Mouse (Mus musculus): ENCODE data around the gene Rab6b. TPM values are rescaled to one million over a fixed set of nuclear protein-coding genes. Genes with fewer than 3 reads are reported as not detected.

Rab6b gene
- polyA plus RNA-seq, 1 experiment = 1.1 TPM

DNA sequence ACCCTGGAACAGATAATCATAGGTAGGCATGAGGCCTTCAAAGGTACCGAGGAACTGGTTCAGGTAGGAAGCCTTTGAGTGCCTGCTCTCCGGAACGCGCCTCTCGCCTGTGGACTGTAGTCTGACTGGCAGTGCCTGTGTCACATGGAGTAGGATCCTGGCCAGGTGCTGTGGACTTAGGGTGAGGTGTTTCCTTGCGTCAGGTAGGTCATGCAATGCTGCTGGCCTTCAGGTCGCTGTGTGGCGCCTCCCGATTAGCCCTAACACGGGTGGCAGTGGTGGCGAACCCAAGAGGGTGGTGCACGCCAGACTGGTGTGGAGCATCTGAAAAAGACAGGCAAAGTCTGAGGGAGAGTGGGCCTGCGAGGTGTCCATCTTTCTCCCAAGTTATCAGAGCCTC lies 3.3 kb downstream of the Rab6b start:
- TF ChIP-seq POLR2A (IDR thresholded peaks at IDR 0.05; ENCODE audit: control insufficient read depth, low read depth, low read length) (no peak), CTCF (IDR thresholded peaks at IDR 0.05; ENCODE audit: control insufficient read depth, insufficient read depth, insufficient replicate concordance, low read depth, low read length) (no peak)
- no peak overlapping the region for H3K4me3 ChIP-seq (ENCODE audit: control insufficient read depth, low read depth, low read length)
- H3K4me1 ChIP-seq (ENCODE audit: control insufficient read depth, insufficient read depth, low read length) = peaks cover 23% of the 10 kb centered on the region
- no peak overlapping the region for H3K27ac ChIP-seq (ENCODE audit: control insufficient read depth, insufficient read depth, low read depth, low read length)
- no peaks in the 10 kb centered on the region for H3K36me3 ChIP-seq (ENCODE audit: control insufficient read depth, insufficient read depth, low read length)
- H3K27me3 ChIP-seq (ENCODE audit: control insufficient read depth, insufficient read depth, low read length) = no peaks in the 10 kb centered on the region

GRCm38 (mm10) chr9:103116941-103117340 lies 5.4 kb downstream of the Rab6b start:
- Histone ChIP-seq H3K27ac (ENCODE audit: control insufficient read depth, insufficient read depth, low read depth, low read length) (no peak overlapping the region), H3K4me1 (ENCODE audit: control insufficient read depth, insufficient read depth, low read length) (peaks cover 14% of the 10 kb centered on the region), H3K36me3 (ENCODE audit: control insufficient read depth, insufficient read depth, low read length) (no peaks in the 10 kb centered on the region), H3K27me3 (ENCODE audit: control insufficient read depth, insufficient read depth, low read length) (no peaks in the 10 kb centered on the region), H3K4me3 (ENCODE audit: control insufficient read depth, low read depth, low read length) (no peak overlapping the region)
- TF ChIP-seq POLR2A (IDR thresholded peaks at IDR 0.05; ENCODE audit: control insufficient read depth, low read depth, low read length) (no peak), CTCF (IDR thresholded peaks at IDR 0.05; ENCODE audit: control insufficient read depth, insufficient read depth, insufficient replicate concordance, low read depth, low read length) (no peak)

DNA sequence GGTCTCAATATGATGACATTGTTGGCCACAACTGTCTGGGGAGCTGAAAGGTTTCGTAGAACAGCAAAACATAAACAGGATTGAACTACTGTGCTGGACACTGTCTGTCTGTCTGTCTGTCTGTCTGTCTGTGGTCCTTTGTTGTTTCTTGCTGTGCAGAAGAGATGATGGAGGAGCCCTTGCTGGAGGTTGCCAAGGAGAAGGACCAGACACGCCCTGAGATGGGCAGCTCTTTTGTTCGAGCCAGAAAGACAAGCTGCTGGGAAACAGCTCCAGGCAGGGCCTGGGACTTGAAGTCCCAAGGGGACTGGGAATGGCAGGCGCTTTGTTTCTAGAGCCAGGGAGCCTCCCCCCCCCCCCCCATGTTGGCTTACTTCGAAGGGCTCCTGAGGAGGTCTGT lies 5.9 kb downstream of the Rab6b start:
- no peaks in the 10 kb centered on the region for H3K27me3 ChIP-seq (ENCODE audit: control insufficient read depth, insufficient read depth, low read length)
- no peak overlapping the region for H3K27ac ChIP-seq (ENCODE audit: control insufficient read depth, insufficient read depth, low read depth, low read length)
- no peak for TF ChIP-seq CTCF (IDR thresholded peaks at IDR 0.05; ENCODE audit: control insufficient read depth, insufficient read depth, insufficient replicate concordance, low read depth, low read length)
- no peak for TF ChIP-seq POLR2A (IDR thresholded peaks at IDR 0.05; ENCODE audit: control insufficient read depth, low read depth, low read length)
- H3K4me1 ChIP-seq (ENCODE audit: control insufficient read depth, insufficient read depth, low read length) = peaks cover 8% of the 10 kb centered on the region
- H3K4me3 ChIP-seq (ENCODE audit: control insufficient read depth, low read depth, low read length) = no peak overlapping the region
- no peaks in the 10 kb centered on the region for H3K36me3 ChIP-seq (ENCODE audit: control insufficient read depth, insufficient read depth, low read length)

- Histone ChIP-seq H3K27ac (ENCODE audit: control insufficient read depth, insufficient read depth, low read depth, low read length) (no peak overlapping the region), H3K27me3 (ENCODE audit: control insufficient read depth, insufficient read depth, low read length) (no peaks in the 10 kb centered on the region), H3K4me3 (ENCODE audit: control insufficient read depth, low read depth, low read length) (no peak overlapping the region), H3K4me1 (ENCODE audit: control insufficient read depth, insufficient read depth, low read length) (peaks cover 4% of the 10 kb centered on the region), H3K36me3 (ENCODE audit: control insufficient read depth, insufficient read depth, low read length) (no peaks in the 10 kb centered on the region)
- TF ChIP-seq CTCF (IDR thresholded peaks at IDR 0.05; ENCODE audit: control insufficient read depth, insufficient read depth, insufficient replicate concordance, low read depth, low read length) (no peak), POLR2A (IDR thresholded peaks at IDR 0.05; ENCODE audit: control insufficient read depth, low read depth, low read length) (no peak)
Measured at GRCm38 (mm10) chr9:103117951-103118350, 6.4 kb downstream of the Rab6b start.

DNA sequence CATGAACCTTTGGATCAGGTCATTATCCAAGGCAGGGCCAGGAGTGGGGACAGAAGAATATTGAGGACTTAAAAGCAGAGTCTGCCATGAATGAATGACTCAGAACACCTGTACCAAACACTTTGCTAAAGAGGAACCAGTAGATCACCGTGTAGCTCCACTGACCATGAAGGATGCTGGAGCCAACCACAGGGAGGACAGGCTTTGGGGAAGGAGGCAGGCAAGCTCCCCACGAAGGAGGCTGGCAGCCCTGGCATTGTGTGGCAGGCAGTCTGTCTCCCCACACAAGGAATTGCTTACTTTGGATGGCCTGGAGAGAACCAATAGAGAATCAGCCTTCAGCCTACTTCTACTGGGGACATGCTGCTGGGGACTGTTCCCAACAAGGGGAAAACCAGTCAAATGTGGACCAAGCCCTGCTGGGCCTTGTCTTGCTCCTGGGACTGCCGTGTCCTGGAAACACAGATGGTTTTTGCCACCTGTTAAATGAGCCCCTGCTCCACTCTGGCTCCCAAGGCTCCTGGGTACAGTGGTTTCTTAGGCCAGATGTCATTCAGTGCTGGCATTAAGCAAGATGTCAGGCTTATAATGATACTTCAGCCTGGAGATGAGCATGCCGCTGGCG lies 7.2 kb downstream of the Rab6b start:
- TF ChIP-seq CTCF (IDR thresholded peaks at IDR 0.05; ENCODE audit: control insufficient read depth, insufficient read depth, insufficient replicate concordance, low read depth, low read length) (no peak), POLR2A (IDR thresholded peaks at IDR 0.05; ENCODE audit: control insufficient read depth, low read depth, low read length) (no peak)
- H3K36me3 ChIP-seq (ENCODE audit: control insufficient read depth, insufficient read depth, low read length) = no peaks in the 10 kb centered on the region
- no peaks in the 10 kb centered on the region for H3K4me1 ChIP-seq (ENCODE audit: control insufficient read depth, insufficient read depth, low read length)
- no peak overlapping the region for H3K4me3 ChIP-seq (ENCODE audit: control insufficient read depth, low read depth, low read length)
- H3K27me3 ChIP-seq (ENCODE audit: control insufficient read depth, insufficient read depth, low read length) = no peaks in the 10 kb centered on the region
- no peak overlapping the region for H3K27ac ChIP-seq (ENCODE audit: control insufficient read depth, insufficient read depth, low read depth, low read length)

DNA sequence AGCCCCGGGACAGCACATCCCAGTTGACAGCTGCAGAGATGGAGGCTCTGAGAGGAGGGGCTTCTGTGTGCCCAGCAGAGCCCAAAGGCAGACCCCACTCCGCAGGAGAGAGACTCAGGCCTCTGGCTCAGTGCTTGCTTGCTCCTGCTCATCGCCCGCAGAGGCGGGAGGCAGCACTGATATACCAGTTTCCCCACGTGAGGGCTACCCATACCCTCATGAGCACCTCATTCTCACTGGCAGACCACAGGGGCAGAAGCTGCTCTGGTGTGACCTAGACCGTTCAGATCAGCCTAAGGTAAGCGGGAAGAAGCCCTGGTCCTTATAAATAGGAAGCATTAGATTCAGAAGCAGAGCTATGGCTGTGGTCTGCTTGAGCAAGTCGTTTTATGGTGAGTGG lies 8.2 kb downstream of the Rab6b start:
- Histone ChIP-seq H3K27me3 (ENCODE audit: control insufficient read depth, insufficient read depth, low read length) (no peaks in the 10 kb centered on the region), H3K4me3 (ENCODE audit: control insufficient read depth, low read depth, low read length) (no peak overlapping the region), H3K36me3 (ENCODE audit: control insufficient read depth, insufficient read depth, low read length) (no peaks in the 10 kb centered on the region), H3K27ac (ENCODE audit: control insufficient read depth, insufficient read depth, low read depth, low read length) (no peak overlapping the region), H3K4me1 (ENCODE audit: control insufficient read depth, insufficient read depth, low read length) (no peaks in the 10 kb centered on the region)
- TF ChIP-seq CTCF (IDR thresholded peaks at IDR 0.05; ENCODE audit: control insufficient read depth, insufficient read depth, insufficient replicate concordance, low read depth, low read length) = no peak

DNA sequence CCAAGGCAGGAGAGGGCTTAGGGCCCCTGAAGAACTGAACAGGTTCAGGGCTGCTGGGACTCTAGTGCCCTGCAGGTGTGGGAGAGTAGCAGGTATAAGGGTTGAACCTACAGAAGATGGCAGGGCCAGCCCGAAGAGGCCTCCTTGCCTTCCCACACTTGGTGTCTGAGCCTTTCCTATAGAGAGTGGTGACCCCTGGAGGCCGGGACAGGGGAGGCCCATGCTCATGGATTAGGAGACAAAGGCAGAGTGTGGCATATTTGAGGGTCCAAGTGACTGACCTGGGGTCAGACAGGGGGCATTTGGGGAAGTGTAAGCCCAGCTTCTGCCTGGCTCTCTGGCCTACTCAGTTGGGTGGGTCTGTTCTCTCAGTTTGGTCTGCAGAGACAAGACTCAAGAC lies 8.6 kb downstream of the Rab6b start:
- H3K27ac ChIP-seq (ENCODE audit: control insufficient read depth, insufficient read depth, low read depth, low read length) = no peak overlapping the region

DNA sequence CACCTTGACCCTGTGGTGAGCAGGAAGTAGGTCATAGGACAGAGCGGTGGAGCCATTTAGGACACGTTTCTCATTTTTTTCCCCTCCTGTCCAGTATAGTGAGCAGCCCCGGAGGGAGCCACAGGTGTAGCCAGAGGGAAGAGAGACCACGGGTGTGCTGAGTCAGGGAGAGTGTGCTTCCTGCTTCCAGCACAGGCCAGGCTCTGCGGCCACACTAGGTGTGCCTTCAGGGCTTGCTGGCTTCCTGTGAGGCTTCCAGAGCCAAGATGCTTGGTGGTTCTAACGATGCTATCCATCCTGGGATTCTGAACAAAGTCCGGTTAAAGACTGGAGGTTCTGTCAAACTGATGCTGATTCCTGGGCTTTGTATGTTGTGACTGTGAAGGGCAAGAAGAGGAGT lies 10.0 kb downstream of the Rab6b start:
- Histone ChIP-seq H3K27me3 (ENCODE audit: control insufficient read depth, insufficient read depth, low read length) (no peaks in the 10 kb centered on the region), H3K36me3 (ENCODE audit: control insufficient read depth, insufficient read depth, low read length) (no peaks in the 10 kb centered on the region), H3K4me3 (ENCODE audit: control insufficient read depth, low read depth, low read length) (no peak overlapping the region), H3K4me1 (ENCODE audit: control insufficient read depth, insufficient read depth, low read length) (no peaks in the 10 kb centered on the region), H3K27ac (ENCODE audit: control insufficient read depth, insufficient read depth, low read depth, low read length) (no peak overlapping the region)
- TF ChIP-seq CTCF (IDR thresholded peaks at IDR 0.05; ENCODE audit: control insufficient read depth, insufficient read depth, insufficient replicate concordance, low read depth, low read length) (no peak), POLR2A (IDR thresholded peaks at IDR 0.05; ENCODE audit: control insufficient read depth, low read depth, low read length) (no peak)

More for the DNA sequence above, 8.6 kb downstream of the Rab6b start:
- Histone ChIP-seq H3K27me3 (ENCODE audit: control insufficient read depth, insufficient read depth, low read length) (no peaks in the 10 kb centered on the region), H3K4me3 (ENCODE audit: control insufficient read depth, low read depth, low read length) (no peak overlapping the region), H3K36me3 (ENCODE audit: control insufficient read depth, insufficient read depth, low read length) (no peaks in the 10 kb centered on the region), H3K4me1 (ENCODE audit: control insufficient read depth, insufficient read depth, low read length) (no peaks in the 10 kb centered on the region)
- TF ChIP-seq POLR2A (IDR thresholded peaks at IDR 0.05; ENCODE audit: control insufficient read depth, low read depth, low read length) = no peak
- TF ChIP-seq CTCF (IDR thresholded peaks at IDR 0.05; ENCODE audit: control insufficient read depth, insufficient read depth, insufficient replicate concordance, low read depth, low read length) = no peak
